Mouse (Mus musculus): ENCODE measurements around the gene Myl6. TPM values are rescaled to one million over a fixed set of nuclear protein-coding genes. Genes with fewer than 3 reads are reported as not detected.

Gene Myl6
- total and polyA plus RNA-seq, 2 experiments from 2014 or later, result 791 to 830 TPM

DNA sequence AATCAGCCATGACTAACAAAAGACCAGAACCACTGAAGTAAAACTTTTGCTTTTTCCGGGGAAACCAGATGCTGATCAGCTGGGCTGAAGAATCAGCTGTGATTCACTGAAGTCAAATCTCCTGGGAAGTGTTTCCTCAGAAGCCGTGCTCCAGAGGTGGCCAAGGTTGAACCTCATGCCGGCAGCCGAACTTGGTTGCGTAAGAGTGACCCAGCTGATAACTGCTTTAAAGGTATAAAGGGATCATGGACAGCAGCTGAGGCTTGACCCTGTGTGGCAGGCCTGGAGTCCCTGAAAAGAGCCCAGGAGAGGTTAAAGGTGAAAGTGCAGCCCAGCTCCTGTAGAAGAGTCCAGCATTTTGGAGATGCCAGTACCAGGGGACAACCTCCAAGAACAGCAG is 8.4 kb upstream of the Myl6 start:
- Histone ChIP-seq H3K27me3 (ENCODE audit: control insufficient read depth, insufficient read depth, low read length) (no peaks in the 10 kb centered on the region), H3K27ac (ENCODE audit: low read depth) (no peak overlapping the region), H3K9ac (replicated peaks; ENCODE audit: low read depth, low read length) (no peak overlapping the region), H3K4me1 (ENCODE audit: control insufficient read depth, insufficient read depth) (peaks cover 14% of the 10 kb centered on the region), H3K36me3 (replicated peaks; ENCODE audit: control insufficient read depth, insufficient read depth, low read length) (no peaks in the 10 kb centered on the region), H3K4me3 (ENCODE audit: low read depth, low read length) (no peak overlapping the region), H3K4me2 (ENCODE audit: low read depth, low read length) (no peak overlapping the region), H3K9me3 (replicated peaks; ENCODE audit: control insufficient read depth, low read length) (no peaks in the 10 kb centered on the region)
- ATAC-seq (ENCODE audit: insufficient read depth, low read depth), result no peak
- WGBS, result 57% methylated on average over 5 of the region's 5 CpGs
- DNase-seq (ENCODE audit: low spot score), result no peak
- TF ChIP-seq CTCF (IDR thresholded peaks at IDR 0.05; ENCODE audit: low read depth) (no peak), EP300 (IDR thresholded peaks at IDR 0.05; ENCODE audit: low read depth) (no peak)

DNA sequence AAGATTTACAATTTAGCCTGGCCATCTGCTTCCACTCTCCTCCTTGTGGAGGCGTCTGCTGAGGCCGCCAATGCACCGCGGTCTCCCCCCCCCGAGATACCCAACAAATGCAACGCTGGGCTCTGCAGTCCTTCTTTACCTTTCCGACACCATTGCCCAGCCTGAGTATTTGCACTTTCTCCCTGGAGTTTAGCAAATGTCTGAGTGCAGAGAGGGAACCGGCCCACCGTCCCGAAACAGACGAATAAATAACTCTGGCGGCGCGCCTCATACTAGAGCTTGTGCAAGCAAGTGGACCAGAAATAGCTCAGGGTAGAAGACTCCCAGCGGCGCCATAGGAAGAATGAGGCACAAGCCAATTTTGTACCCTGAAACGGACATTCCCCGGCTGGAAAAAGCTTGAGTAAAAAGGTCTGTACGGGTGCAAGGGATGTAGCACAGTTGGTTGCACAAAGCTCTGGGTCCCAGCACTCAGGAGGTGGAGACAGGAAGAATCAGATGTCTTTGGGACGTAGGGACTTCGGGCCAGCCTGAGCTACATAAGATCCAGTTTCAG is 5.2 kb upstream of the Myl6 start:
- Histone ChIP-seq H3K4me2 (ENCODE audit: low read depth, low read length) (peak overlapping the region; percentile 76), H3K9me3 (replicated peaks; ENCODE audit: control insufficient read depth, low read length) (no peaks in the 10 kb centered on the region), H3K9ac (replicated peaks; ENCODE audit: low read depth, low read length) (peak overlapping the region; percentile 74), H3K4me3 (ENCODE audit: low read depth, low read length) (peak overlapping the region; percentile 58), H3K4me1 (ENCODE audit: control insufficient read depth, insufficient read depth) (peaks cover 22% of the 10 kb centered on the region), H3K27me3 (ENCODE audit: control insufficient read depth, insufficient read depth, low read length) (no peaks in the 10 kb centered on the region), H3K27ac (ENCODE audit: low read depth) (peak overlapping the region; percentile 98), H3K36me3 (replicated peaks; ENCODE audit: control insufficient read depth, insufficient read depth, low read length) (no peaks in the 10 kb centered on the region)
- under 1% methylated on average over 21 of the region's 21 CpGs for WGBS
- peak; percentile 63 for DNase-seq (ENCODE audit: low spot score)
- ATAC-seq (ENCODE audit: insufficient read depth, low read depth), result peak; percentile 24
- TF ChIP-seq CTCF (IDR thresholded peaks at IDR 0.05; ENCODE audit: low read depth), result no peak
- no peak for TF ChIP-seq EP300 (IDR thresholded peaks at IDR 0.05; ENCODE audit: low read depth)

DNA sequence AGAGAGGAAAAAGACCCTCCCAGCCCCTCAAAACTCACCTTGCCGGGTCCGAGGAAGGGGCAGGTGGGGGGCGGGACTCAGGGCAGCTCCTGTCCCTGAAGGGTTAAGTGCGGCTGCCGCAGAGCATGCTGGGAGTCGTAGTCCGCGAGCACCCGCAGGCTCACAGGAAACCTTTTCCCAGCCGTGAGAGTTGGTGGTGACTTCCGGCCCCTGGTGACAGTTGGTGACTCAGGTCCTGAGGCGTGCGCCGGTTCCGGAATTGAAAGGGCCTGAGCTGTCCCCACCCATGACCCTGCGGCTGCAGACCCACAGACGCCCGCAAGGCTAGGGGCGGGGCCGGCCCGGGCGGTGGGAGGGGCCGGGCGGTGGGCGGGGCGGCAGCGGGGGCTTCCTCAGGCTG is 4.6 kb upstream of the Myl6 start, which contains the start of gene Myl6b:
Gene Myl6b, minus strand, starts transcription at position 96 of the 400 bp plus-strand sequence.
- Histone ChIP-seq H3K4me1 (ENCODE audit: control insufficient read depth, insufficient read depth) (peaks cover 21% of the 10 kb centered on the region), H3K27me3 (ENCODE audit: control insufficient read depth, insufficient read depth, low read length) (no peaks in the 10 kb centered on the region), H3K4me2 (ENCODE audit: low read depth, low read length) (peak within 1 kb of the TSS; percentile 76), H3K9ac (replicated peaks; ENCODE audit: low read depth, low read length) (peak within 1 kb of the TSS; percentile 74), H3K4me3 (ENCODE audit: low read depth, low read length) (peak within 1 kb of the TSS; percentile 58), H3K36me3 (replicated peaks; ENCODE audit: control insufficient read depth, insufficient read depth, low read length) (no peaks in the 10 kb centered on the region), H3K9me3 (replicated peaks; ENCODE audit: control insufficient read depth, low read length) (no peaks in the 10 kb centered on the region), H3K27ac (ENCODE audit: low read depth) (peak within 1 kb of the TSS; percentile 98)
- WGBS, result under 1% methylated on average over 27 of the region's 27 CpGs
- TF ChIP-seq EP300 (IDR thresholded peaks at IDR 0.05; ENCODE audit: low read depth), result peak; percentile 86
- no peak for TF ChIP-seq CTCF (IDR thresholded peaks at IDR 0.05; ENCODE audit: low read depth)
- peak; percentile 99 for DNase-seq (ENCODE audit: low spot score)
- ATAC-seq (ENCODE audit: insufficient read depth, low read depth), result peak; percentile 90

DNA sequence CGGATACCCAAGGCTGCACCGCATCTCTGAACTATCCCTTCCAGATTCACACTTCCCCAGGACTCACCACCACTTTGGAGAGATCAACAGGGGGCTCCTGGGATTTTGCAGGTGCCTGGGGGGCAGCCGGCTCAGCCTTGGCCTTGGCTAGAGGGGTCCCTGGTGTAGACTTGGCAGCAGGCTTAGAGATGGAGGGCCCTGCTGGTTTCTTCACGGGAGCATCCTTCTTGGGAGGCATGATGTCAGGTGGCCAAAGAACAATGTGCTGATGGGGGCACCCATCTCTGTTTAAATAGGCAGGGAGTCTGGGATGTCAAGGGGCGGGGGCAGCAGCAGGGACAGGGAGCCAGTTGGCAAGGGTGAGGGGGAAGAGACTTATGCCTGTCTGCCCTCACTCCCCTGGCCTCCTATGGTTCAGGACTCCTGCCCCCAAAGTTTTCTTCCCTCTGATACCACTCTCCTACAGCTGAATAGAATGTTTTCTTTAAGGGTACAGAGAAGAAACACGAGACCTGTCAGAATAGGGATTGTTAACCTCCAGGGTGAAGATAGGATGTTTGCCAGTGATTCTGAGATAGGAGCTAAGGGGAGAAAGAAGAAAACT is 3.3 kb upstream of the Myl6 start:
- peak overlapping the region; percentile 4; the same call in 1 of the 2 replicates for H3K9ac ChIP-seq (replicated peaks; ENCODE audit: low read depth, low read length)
- peaks cover 18% of the 10 kb centered on the region; the same call in 1 of the 2 replicates for H3K4me1 ChIP-seq (ENCODE audit: control insufficient read depth, insufficient read depth)
- no peak overlapping the region for H3K4me3 ChIP-seq (ENCODE audit: low read depth, low read length)
- TF ChIP-seq EP300 (IDR thresholded peaks at IDR 0.05; ENCODE audit: low read depth), result no peak
- TF ChIP-seq CTCF (IDR thresholded peaks at IDR 0.05; ENCODE audit: low read depth), result no peak
- ATAC-seq (ENCODE audit: insufficient read depth, low read depth) (no peak), DNase-seq (ENCODE audit: low spot score) (no peak)
- H3K9me3 ChIP-seq (replicated peaks; ENCODE audit: control insufficient read depth, low read length), result no peaks in the 10 kb centered on the region
- no peaks in the 10 kb centered on the region for H3K36me3 ChIP-seq (replicated peaks; ENCODE audit: control insufficient read depth, insufficient read depth, low read length)
- no peaks in the 10 kb centered on the region for H3K27me3 ChIP-seq (ENCODE audit: control insufficient read depth, insufficient read depth, low read length)
- no peak overlapping the region for H3K27ac ChIP-seq (ENCODE audit: low read depth)
- 46% methylated on average over 6 of the region's 6 CpGs for whole genome bisulfite sequencing
- H3K4me2 ChIP-seq (ENCODE audit: low read depth, low read length), result no peak overlapping the region

DNA sequence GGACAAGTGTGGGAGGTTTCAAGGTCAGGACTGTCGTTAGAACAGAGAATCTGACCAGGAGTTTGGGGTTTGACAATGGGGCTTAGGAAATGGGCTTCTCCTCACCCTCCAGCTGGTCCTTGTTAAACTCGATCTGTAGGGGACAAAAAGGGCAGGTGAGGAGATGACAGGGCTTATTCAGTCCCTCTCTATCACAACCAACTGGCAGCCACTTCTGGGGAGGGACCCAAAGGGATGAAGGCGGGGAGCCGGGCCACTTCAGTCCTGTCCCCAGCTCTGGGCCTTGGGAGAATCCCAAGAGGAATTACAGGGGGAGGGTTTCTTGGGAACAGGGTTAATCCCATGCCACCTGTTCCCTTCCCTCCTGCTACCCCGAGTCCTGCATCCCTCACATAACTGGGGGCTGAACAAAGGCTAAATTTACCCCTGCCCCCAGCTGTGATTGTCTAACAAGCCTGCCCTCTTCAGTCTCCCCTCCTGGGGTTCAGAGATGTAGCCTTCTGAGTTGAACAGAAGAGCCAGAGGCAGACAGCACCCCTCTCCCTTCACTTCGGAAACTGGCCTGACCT is 2.6 kb upstream of the Myl6 start:
- 19% methylated on average over 6 of the region's 6 CpGs for WGBS
- Histone ChIP-seq H3K9ac (replicated peaks; ENCODE audit: low read depth, low read length) (peak overlapping the region; percentile 4; the same call in 1 of the 2 replicates), H3K36me3 (replicated peaks; ENCODE audit: control insufficient read depth, insufficient read depth, low read length) (peaks cover 4% of the 10 kb centered on the region; the same call in 1 of the 2 replicates), H3K4me2 (ENCODE audit: low read depth, low read length) (no peak overlapping the region), H3K4me3 (ENCODE audit: low read depth, low read length) (no peak overlapping the region), H3K9me3 (replicated peaks; ENCODE audit: control insufficient read depth, low read length) (no peaks in the 10 kb centered on the region), H3K4me1 (ENCODE audit: control insufficient read depth, insufficient read depth) (peaks cover 24% of the 10 kb centered on the region), H3K27ac (ENCODE audit: low read depth) (peak overlapping the region; percentile 54), H3K27me3 (ENCODE audit: control insufficient read depth, insufficient read depth, low read length) (no peaks in the 10 kb centered on the region)
- ATAC-seq (ENCODE audit: insufficient read depth, low read depth) (no peak), DNase-seq (ENCODE audit: low spot score) (no peak)
- TF ChIP-seq CTCF (IDR thresholded peaks at IDR 0.05; ENCODE audit: low read depth), result no peak
- no peak for TF ChIP-seq EP300 (IDR thresholded peaks at IDR 0.05; ENCODE audit: low read depth)

Data from heart, postnatal 0 days (tissue).